Mouse (Mus musculus) kidney, postnatal 0 days (tissue): ENCODE results near the gene Lexm. TPM values are rescaled to one million over a fixed set of nuclear protein-coding genes. Genes with fewer than 3 reads are reported as not detected.

Experiments
- ATAC-seq: fragments of 200-750 bp; cut with Nextera tagmentation; replicated peaks from 2 replicates; pipeline ENCODE4 v1.8.0; 2017; ENCODE audit warnings: low read depth, moderate number of reproducible peaks, moderate TSS enrichment, moderate library complexity; ENCODE audit not compliant: low FRiP score
- DNase-seq: peaks from one replicate; pipeline ENCODE4 v3.0.0-alpha.2; 2016; ENCODE audit warnings: low spot score
- H3K27ac ChIP-seq: fragments of 300-500 bp; sonication (generic); 2 replicates; pipeline ENCODE4 v1.5.1; 2014; ENCODE audit warnings: mild to moderate bottlenecking
- H3K27me3 ChIP-seq: fragments of 300-500 bp; sonication (generic); 2 replicates; pipeline ENCODE4 v1.6.1; 2014; ENCODE audit warnings: low read length, mixed read lengths; ENCODE audit not compliant: insufficient read depth
- H3K36me3 ChIP-seq: fragments of 300-500 bp; sonication (generic); 2 replicates; pipeline ENCODE4 v1.6.1; 2014; ENCODE audit warnings: low read length, mixed read lengths; ENCODE audit not compliant: insufficient read depth
- H3K4me1 ChIP-seq: fragments of 300-500 bp; sonication (generic); replicated peaks from 2 replicates; pipeline ENCODE4 v1.6.1; 2014; ENCODE audit warnings: antibody characterized with exemption, low read length, mixed read lengths; ENCODE audit not compliant: insufficient read depth
- H3K4me2 ChIP-seq: fragments of 300-500 bp; sonication (generic); 2 replicates; pipeline ENCODE4 v1.6.1; 2014; ENCODE audit warnings: mild to moderate bottlenecking, low read length, moderate library complexity, mixed read lengths
- H3K4me3 ChIP-seq: fragments of 300-500 bp; sonication (generic); replicated peaks from 2 replicates; pipeline ENCODE4 v1.5.1; 2014; ENCODE audit warnings: low read depth, low read length
- H3K9ac ChIP-seq: fragments of 300-500 bp; sonication (generic); 2 replicates; pipeline ENCODE4 v1.6.1; 2014; ENCODE audit warnings: low read depth, low read length
- H3K9me3 ChIP-seq: fragments of 300-500 bp; sonication (generic); replicated peaks from 2 replicates; pipeline ENCODE4 v1.6.1; 2016; ENCODE audit warnings: low read length, inconsistent platforms, mixed read lengths
- CTCF ChIP-seq: IDR thresholded peaks from 2 replicates; pipeline ENCODE4 v1.5.1; 2016; ENCODE audit warnings: antibody characterized with exemption, low read depth, mild to moderate bottlenecking, moderate library complexity
- WGBS: fragments of 180-500 bp; shearing (Covaris S2); extraction: QIAGEN DNeasy Blood & Tissue Kit; methylation state at CpG from one replicate; pipeline ENCODE4 v1.1.7; 2014; 5-methylcytosine and 5-hydroxymethylcytosine counted together
- polyA plus RNA-seq: library from polyadenylated mRNA; unstranded; fragments of >200 nt; fragmentation: Nextera tagmentation; extraction: Ambion mirVana; gene quantifications from 2 replicates; pipeline ENCODE4 v1.2.1, GENCODE M21; 2015

The Lexm gene
- polyA plus RNA-seq, 1 experiment from 2014 or later, result not detected

DNA sequence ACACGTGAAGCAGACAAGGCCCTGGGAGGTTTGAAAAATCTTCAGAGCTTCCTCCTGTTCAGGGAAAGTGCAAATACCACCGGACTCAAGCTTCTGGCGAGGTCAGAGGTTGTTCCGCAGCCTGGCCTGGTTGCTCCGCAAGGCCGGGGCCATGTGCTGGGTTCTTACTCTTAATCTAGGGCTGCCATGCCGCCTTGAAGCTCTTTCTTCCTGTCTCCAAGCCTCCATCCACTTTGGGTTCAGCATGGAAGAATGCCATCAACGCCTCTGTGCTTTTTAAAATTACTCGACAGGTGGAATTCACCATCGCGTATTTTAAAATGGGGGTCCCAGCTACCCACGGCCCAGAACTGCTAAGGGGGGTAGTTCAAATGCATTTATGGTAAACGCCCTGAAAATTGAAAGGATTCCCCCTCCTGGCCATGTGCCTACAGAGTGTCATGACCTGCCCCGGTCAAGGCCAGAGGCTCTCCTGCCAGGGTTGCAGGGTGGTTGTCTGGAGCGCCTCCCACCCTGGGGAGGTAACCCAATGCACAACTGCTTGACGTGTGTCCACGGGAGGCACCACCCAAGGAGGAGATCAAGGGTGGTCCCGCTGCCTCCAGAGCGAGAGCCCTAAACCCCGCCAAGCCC is 56.7 kb downstream of the Lexm start:
- DNase-seq, result peak; percentile 35
- Histone ChIP-seq H3K36me3 (no peaks in the 10 kb centered on the region), H3K9me3 (no peaks in the 10 kb centered on the region), H3K4me2 (peak overlapping the region; percentile 88), H3K27me3 (no peaks in the 10 kb centered on the region), H3K27ac (peak overlapping the region; percentile 77), H3K4me1 (0 out of 2 replicates have a peak, but pooled peaks cover 15% of the 10 kb centered on the region), H3K4me3 (peak overlapping the region; percentile 63), H3K9ac (no peak overlapping the region)
- ATAC-seq, result peak; percentile 72
- WGBS, result 3% methylated on average over 19 of the region's 20 CpGs
- no peak for TF ChIP-seq CTCF

DNA sequence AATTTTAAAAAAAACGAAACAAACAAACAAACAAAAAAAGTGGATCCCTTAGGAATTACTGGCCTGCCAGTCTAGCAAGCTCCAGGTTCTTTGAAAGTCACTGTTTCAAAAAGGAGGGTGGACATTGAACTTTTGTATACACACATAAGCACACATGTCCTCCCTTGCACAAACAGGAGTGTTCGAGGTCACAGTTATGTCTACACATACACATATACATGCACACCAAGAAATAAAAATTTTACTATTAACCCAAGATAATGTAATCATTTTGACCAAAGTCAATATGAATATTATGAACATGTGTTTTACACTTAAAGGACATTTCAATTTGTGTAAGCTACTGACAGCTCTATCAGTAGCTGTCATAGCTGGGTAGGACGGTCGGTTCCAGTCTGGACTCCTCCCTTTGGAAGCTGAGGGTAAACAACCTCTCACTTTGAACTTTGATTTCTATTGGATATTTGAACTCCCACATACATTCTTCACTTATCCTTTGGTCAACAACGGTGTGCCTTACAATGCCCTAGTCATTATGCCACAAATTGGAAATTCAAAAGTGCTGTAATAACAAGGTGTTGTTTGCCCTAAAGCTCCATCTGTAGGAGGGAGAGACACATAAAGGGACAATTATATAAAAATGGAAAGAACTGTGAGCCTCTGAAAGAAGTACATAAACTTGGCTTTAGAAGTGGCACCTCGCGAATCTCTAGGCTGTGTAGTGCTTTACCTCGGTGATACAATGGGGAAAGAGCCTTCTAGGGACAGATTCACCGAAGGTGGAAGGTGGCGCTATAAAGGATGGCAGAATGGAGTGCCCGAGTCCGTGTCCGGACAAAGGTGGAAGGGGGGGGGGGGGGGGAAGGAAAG is 57.5 kb downstream of the Lexm start:
- 29% methylated on average over 13 of the region's 13 CpGs for WGBS
- TF ChIP-seq CTCF, result no peak
- Histone ChIP-seq H3K27me3 (no peaks in the 10 kb centered on the region), H3K4me3 (no peak overlapping the region), H3K9me3 (no peaks in the 10 kb centered on the region), H3K4me2 (peak overlapping the region; percentile 88), H3K27ac (peak overlapping the region; percentile 77; the same call in 1 of the 2 replicates), H3K9ac (no peak overlapping the region), H3K36me3 (no peaks in the 10 kb centered on the region), H3K4me1 (0 out of 2 replicates have a peak, but pooled peaks cover 15% of the 10 kb centered on the region)
- DNase-seq (no peak), ATAC-seq (no peak)

DNA sequence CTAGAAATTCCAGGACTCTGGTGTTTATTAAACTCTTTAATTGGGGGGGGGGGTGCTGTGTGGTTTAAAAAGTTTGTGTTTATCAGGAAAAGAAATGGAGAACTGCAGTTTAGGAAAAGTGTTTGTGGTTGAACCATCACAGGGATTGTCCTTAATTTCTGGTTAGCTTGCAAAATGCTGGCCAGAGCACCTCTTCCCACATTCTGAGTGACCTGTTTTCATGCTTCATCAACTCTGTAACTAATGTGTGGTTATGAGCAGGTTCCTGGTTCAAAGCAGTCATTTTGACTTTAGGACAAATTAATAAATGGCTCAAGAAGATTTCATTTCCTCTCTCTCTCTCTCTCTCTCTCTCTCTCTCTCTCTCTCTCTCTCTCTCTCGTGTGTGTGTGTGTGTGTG is 59.1 kb downstream of the Lexm start:
- Histone ChIP-seq H3K9me3 (no peaks in the 10 kb centered on the region), H3K9ac (no peak overlapping the region), H3K4me1 (0 out of 2 replicates have a peak, but pooled peaks cover 9% of the 10 kb centered on the region), H3K27ac (no peak overlapping the region), H3K27me3 (no peaks in the 10 kb centered on the region), H3K36me3 (no peaks in the 10 kb centered on the region), H3K4me3 (no peak overlapping the region), H3K4me2 (no peak overlapping the region)
- no CpG with 5 or more reads among the region's 1 CpGs for WGBS
- no peak for TF ChIP-seq CTCF
- ATAC-seq, result no peak
- no peak for DNase-seq

DNA sequence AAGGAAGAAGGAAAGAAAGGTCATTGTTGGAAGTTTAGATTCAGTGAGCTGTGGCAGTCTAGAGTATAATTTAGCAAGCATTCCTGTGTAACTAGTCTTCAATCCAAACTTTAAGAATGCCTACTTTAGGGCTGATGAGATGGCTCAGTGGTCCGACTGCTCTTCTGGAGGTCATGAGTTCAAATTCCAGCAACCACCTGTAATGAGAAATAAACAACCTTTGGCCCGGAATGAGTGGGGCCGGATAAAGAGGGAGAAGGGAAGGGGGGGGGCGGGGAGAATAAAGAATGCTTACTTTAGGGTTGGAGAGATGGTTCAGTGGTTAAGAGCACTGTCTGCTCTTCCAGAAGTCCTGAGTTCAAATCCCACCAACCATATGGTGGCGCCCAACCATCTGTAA is 59.8 kb downstream of the Lexm start:
- Histone ChIP-seq H3K9me3 (no peaks in the 10 kb centered on the region), H3K4me3 (no peak overlapping the region), H3K27me3 (no peaks in the 10 kb centered on the region), H3K4me1 (0 out of 2 replicates have a peak, but pooled peaks cover 5% of the 10 kb centered on the region), H3K4me2 (no peak overlapping the region), H3K36me3 (no peaks in the 10 kb centered on the region), H3K27ac (no peak overlapping the region), H3K9ac (no peak overlapping the region)
- no peak for ATAC-seq
- no peak for DNase-seq
- TF ChIP-seq CTCF, result no peak
- WGBS, result 60% methylated on average over 5 of the region's 5 CpGs

DNA sequence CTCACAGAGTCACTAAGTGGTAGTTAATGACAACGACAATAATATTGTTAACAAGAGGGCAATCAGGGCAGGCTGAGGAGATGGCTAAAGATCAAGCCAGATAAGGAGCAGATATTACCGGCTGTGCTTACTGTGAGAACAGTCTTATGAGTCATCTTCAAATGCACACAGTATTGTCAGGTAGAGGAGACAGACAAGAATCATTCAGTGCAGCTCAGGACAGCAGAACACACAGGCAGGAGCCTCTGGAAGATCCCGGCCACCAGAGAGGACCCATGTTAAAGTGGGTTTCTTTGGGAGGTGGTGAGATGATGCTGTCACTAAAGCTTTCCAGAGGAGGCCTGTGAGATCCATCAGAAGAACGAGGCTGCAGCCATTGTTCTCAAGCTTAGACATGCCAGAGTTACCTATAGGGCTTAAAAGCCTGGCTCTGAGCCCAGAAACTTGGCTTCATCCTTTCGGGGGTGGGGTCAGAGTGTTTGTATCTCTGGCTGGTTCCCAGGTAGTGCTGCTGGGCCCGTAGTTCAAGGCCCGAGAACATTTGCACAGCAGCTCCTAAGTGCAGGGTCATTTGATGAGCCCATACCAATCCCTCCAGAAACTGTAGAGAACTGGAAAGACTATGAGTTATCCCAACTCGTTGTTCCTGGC is 66.4 kb downstream of the Lexm start:
- Histone ChIP-seq H3K4me3 (no peak overlapping the region), H3K4me2 (no peak overlapping the region), H3K36me3 (no peaks in the 10 kb centered on the region), H3K27me3 (no peaks in the 10 kb centered on the region), H3K27ac (no peak overlapping the region), H3K4me1 (no peaks in the 10 kb centered on the region), H3K9me3 (no peaks in the 10 kb centered on the region), H3K9ac (no peak overlapping the region)
- WGBS, result 63% methylated on average over 8 of the region's 8 CpGs
- no peak for ATAC-seq
- DNase-seq, result no peak
- no peak for TF ChIP-seq CTCF

DNA sequence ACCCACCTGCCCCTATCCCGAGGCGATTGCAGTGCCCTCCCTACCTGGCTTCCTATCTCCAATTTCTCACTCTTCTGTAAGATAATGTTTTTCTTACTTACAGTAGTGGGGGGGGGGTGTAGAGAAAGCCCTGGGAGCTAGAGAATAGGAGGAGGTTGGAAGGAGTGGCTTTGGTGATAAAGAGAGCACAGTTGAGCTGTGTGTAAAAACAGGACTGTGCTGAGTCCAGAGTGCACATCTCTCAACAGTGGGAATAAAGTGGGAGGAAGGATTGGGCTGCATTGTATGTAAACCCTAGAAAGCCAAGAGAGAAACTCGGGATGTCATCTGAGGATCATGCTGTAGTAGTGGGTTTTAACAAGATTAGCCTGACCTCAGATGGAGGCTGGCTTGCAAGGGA is 68.9 kb downstream of the Lexm start:
- Histone ChIP-seq H3K9me3 (no peaks in the 10 kb centered on the region), H3K4me1 (no peaks in the 10 kb centered on the region), H3K36me3 (no peaks in the 10 kb centered on the region), H3K27ac (no peak overlapping the region), H3K4me2 (no peak overlapping the region), H3K27me3 (no peaks in the 10 kb centered on the region), H3K4me3 (no peak overlapping the region), H3K9ac (no peak overlapping the region)
- WGBS, result 73% methylated on average over 3 of the region's 3 CpGs
- DNase-seq (no peak), ATAC-seq (no peak)
- TF ChIP-seq CTCF, result no peak
